Mouse (Mus musculus): ENCODE measurements at regions not wholly inside any gene's neighbourhood (a gene's known extent, or its start where the extent isn't known, plus 50 kb on each side); places are given as distances from the start of the nearest gene placed in this dataset.
"Not testable (repeated sequence)": the region's sequence is repeated elsewhere in the genome, so short reads cannot be mapped to it uniquely, and the experiment has no call there.

- no peak for DNase-seq
These were observed 85.6 kb downstream of the Gxylt1 start for GRCm38 (mm10) chr15:93189266-93189855.

- DNase-seq = no peak
These were observed 98.8 kb downstream of the Gxylt1 start for GRCm38 (mm10) chr15:93176221-93176620.

GRCm38 (mm10) chr15:93168784-93169183, 106.2 kb downstream of the Gxylt1 start:
- DNase-seq = no peak

- no peak for DNase-seq
These were observed 107.5 kb downstream of the Gxylt1 start for GRCm38 (mm10) chr15:93167451-93167850.

- no peak for DNase-seq
These were observed 112.8 kb downstream of the Gxylt1 start for GRCm38 (mm10) chr15:93161924-93162910.

GRCm38 (mm10) chr15:93161329-93161728, 113.7 kb downstream of the Gxylt1 start:
- DNase-seq = no peak

- DNase-seq = no peak
These were observed 119.2 kb downstream of the Gxylt1 start for GRCm38 (mm10) chr15:93155756-93156155.

- no peak for DNase-seq
These were observed 121.0 kb downstream of the Gxylt1 start for GRCm38 (mm10) chr15:93154022-93154421.

GRCm38 (mm10) chr15:93144899-93145298, 130.1 kb downstream of the Gxylt1 start:
- DNase-seq = no peak

GRCm38 (mm10) chr15:93144264-93144663, 130.7 kb downstream of the Gxylt1 start:
- DNase-seq = no peak

- DNase-seq = no peak
These were observed 141.6 kb downstream of the Gxylt1 start for GRCm38 (mm10) chr15:93133379-93133778.

GRCm38 (mm10) chr15:93131056-93131455, 143.9 kb downstream of the Gxylt1 start:
- no peak for DNase-seq

- DNase-seq = no peak
These were observed 149.7 kb downstream of the Gxylt1 start for GRCm38 (mm10) chr15:93125261-93125660.

- no peak for DNase-seq
These were observed 153.8 kb downstream of the Gxylt1 start for GRCm38 (mm10) chr15:93121156-93121555.

- not testable (repeated sequence) for DNase-seq
These were observed 157.2 kb downstream of the Gxylt1 start for GRCm38 (mm10) chr15:93117806-93118205.

- DNase-seq = peak; percentile 24
These were observed 159.3 kb downstream of the Gxylt1 start for GRCm38 (mm10) chr15:93115674-93116102.

GRCm38 (mm10) chr15:93104936-93105335, 170.0 kb downstream of the Gxylt1 start:
- no peak for DNase-seq

- no peak for DNase-seq
These were observed 171.6 kb downstream of the Gxylt1 start for GRCm38 (mm10) chr15:93103426-93103825.

GRCm38 (mm10) chr15:93101881-93102280, 173.1 kb downstream of the Gxylt1 start:
- no peak for DNase-seq

- DNase-seq = no peak
These were observed 174.1 kb downstream of the Gxylt1 start for GRCm38 (mm10) chr15:93100837-93101236.

- DNase-seq = no peak
These were observed 175.1 kb downstream of the Gxylt1 start for GRCm38 (mm10) chr15:93099840-93100239.

GRCm38 (mm10) chr15:93096335-93096734, 178.6 kb downstream of the Gxylt1 start:
- no peak for DNase-seq

GRCm38 (mm10) chr15:93095224-93095623, 179.8 kb downstream of the Gxylt1 start:
- DNase-seq = no peak
